Mouse (Mus musculus): ENCODE results near the gene Ezh1.

Gene Ezh1

DNA sequence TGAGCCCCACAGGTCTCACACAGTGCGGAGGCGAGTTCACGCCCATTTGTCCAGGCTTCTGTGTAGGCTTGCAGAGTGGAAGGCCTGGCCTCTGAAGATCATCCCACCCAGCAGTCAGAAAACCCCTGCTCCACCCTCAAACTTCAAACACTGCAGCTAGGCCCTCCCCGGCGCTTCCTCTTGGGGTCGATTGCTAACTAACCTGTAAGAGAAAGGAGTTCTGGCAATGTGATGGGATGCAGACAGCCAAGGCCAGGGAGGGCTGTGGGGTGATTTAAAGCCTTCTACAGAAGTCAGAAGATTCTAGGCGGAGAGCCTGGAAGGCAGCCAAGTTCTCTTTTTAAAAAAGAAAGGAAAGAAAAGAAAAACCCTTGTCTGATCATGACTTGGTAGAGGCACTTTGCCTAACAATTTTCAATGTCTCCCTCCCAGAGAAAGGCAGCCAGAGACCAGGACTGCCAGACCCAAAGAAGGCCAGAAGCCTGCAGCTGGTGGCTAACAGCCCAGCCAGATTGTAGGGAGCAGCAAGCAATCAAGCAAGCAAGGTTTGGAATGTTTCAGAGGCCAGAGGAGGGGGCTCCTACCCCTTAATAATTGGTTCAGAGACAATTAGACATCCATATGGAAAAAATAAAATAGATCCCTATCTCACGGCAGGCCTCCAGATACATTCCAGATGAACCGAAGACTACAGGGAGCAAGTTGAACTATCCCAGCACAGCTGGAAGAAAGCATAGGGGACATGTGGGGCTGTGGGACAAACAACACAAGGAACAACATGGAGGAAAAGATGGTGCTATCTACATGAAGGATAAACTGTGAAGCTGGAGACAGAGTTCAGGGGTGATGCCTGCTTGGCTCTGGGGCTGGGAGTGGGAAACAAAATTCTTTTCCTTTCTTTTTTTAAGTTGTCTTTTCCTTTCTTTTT, 76.8 kb downstream of the Ezh1 start:
- no peak for DNase-seq (ENCODE audit: low read depth in 1 of 2, low spot score in 2 of 2)

DNA sequence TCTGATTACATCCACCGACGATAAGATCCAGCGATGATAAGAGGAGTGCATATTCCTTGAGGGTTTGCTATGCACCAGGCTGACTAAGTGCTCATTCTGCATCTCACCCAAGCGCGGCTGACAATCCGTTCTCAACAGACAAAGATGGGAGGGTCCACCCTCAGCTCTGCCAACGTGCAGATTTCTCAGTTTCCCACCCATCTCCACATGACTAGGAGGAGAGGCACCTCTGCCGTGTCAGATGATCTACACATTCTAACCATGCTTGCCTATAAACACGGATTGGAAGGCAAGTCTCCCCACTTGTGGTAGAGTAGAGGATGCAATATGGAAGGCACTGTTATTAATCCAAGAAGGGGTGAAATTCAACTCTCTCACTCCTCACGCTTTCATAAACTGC, 77.5 kb downstream of the Ezh1 start:
- no peak for DNase-seq (ENCODE audit: low read depth in 1 of 2, low spot score in 2 of 2)

DNA sequence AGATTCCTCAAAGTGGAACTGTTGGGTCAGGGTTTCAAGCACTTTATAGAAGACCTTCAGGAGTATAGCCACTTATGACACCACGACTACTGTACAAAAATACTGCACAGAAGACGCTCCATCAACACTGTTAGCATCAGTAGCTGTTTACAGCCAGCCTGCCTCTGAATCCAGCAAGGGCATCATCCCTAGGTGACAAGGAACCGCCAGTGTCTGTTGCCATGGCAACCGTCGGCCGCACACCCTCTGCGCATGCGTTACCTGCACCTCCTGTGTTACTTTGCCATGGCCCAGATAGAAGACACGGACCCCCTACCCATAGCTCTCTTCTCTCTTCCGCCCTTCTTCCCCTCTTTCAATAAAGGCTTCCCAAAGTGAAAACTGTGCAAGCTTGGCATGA, 79.9 kb downstream of the Ezh1 start:
- DNase-seq (ENCODE audit: low read depth in 1 of 2, low spot score in 2 of 2): no peak

DNA sequence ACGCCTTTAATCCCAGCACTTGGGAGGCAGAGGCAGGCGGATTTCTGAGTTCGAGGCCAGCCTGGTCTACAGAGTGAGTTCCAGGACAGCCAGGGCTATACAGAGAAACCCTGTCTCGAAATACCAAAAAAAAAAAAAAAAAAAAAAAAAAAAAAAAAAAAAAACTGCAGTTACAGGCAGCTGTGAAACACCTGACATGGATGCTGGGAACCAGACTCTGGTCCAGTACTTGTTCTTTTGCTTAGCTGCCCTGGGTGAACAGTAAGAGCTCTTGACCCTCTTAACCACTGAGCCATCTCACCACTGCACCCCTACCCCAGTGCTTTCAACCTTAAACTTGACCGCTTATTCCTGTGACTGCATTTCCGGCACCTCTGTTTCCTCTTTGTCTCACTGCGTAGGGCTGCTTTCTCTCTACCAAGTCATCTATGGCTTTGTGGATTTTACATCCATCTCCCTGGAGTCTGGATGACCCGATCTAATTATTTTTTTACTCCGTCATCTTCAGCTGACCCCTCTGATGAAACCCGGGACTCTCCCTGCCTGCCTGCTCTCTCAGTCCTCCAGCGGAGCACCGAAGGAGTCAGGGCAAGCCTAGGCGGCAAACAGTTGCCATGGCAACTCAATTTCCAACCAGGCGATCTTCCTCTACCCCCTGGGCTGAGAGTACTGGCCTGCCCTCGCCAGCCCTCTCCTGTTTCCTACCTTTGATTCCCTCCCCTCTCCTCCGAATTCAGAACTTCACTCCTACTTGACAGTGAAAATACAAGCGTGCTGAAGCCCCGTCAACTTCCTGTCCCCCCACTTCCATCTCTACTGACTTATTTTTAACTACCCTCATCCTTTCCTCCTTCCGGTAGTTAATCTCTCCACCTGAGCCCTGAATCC, 82.7 kb downstream of the Ezh1 start:
- DNase-seq (ENCODE audit: low read depth in 1 of 2, low spot score in 2 of 2): peak; percentile 34 to 43

DNA sequence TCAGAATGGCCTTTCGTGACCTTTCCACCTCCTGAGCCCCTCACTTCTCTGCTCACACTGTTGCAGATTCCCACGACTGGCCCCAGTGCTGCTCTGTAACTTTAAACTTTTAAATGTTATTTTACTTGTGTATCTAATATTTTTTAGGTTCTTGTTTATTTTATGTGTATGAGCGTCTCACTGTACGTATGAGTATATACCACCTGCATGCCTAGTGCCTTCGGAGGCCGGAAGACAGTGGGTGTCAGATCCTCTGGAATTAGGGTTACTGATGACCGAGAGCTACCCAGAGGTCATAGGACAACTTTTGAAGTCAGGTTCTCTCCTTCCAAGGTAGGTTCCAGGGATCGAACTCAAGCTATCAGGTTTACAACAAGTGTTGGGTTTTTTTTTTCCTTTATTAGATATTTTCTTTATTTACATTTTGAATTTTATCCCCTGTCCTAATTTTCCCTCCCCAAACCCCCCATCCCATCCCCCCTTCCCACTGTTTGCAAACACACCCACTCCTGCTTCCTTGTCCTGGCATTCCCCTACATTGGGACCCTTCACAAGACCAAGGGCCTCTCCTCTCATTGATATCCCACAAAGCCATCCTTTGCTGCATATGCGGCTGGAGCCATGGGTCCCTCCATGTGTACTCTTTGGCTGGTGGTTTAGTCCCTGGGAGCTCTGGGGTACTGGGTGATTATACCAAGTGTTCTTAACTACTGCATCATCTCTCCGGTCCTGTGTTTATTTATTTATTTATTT, 83.9 kb downstream of the Ezh1 start:
- no peak for DNase-seq (ENCODE audit: low read depth in 1 of 2, low spot score in 2 of 2)
